Mouse (Mus musculus) testis, postnatal 10 days (tissue): ENCODE results near the gene Vps4b.
"Not testable (repeated sequence)": the region's sequence is repeated elsewhere in the genome, so short reads cannot be mapped to it uniquely, and the experiment has no call there.

Experiments
- DNase-seq: peaks from one replicate; pipeline ENCODE4 v3.0.0; 2021; ENCODE audit warnings: low spot score

Vps4b gene

GRCm38 (mm10) chr1:106752013-106752412 lies 44.5 kb downstream of the Vps4b start:
- DNase-seq: no peak

- DNase-seq: no peak
Observed at GRCm38 (mm10) chr1:106750656-106751055, 45.9 kb downstream of the Vps4b start.

GRCm38 (mm10) chr1:106748555-106749315 lies 47.8 kb downstream of the Vps4b start:
- DNase-seq: no peak

- no peak for DNase-seq
Observed at GRCm38 (mm10) chr1:106742980-106743379, 53.5 kb downstream of the Vps4b start.

- DNase-seq: no peak
Observed at GRCm38 (mm10) chr1:106740735-106741134, 55.8 kb downstream of the Vps4b start.

GRCm38 (mm10) chr1:106739810-106740209 lies 56.7 kb downstream of the Vps4b start:
- DNase-seq: no peak

- DNase-seq: no peak
Observed at GRCm38 (mm10) chr1:106738092-106738491, 58.4 kb downstream of the Vps4b start.

- no peak for DNase-seq
Observed at GRCm38 (mm10) chr1:106736211-106736610, 60.3 kb downstream of the Vps4b start.

- DNase-seq: no peak
Observed at GRCm38 (mm10) chr1:106735586-106735985, 60.9 kb downstream of the Vps4b start.

- no peak for DNase-seq
Observed at GRCm38 (mm10) chr1:106722061-106722460, 74.5 kb downstream of the Vps4b start.

- DNase-seq: not testable (repeated sequence)
Observed at GRCm38 (mm10) chr1:106717736-106718135, 78.8 kb downstream of the Vps4b start.

GRCm38 (mm10) chr1:106717071-106717601 lies 79.4 kb downstream of the Vps4b start:
- peak; percentile 89 for DNase-seq

GRCm38 (mm10) chr1:106716141-106716540 lies 80.4 kb downstream of the Vps4b start:
- no peak for DNase-seq

- no peak for DNase-seq
Observed at GRCm38 (mm10) chr1:106715111-106716083, 81.1 kb downstream of the Vps4b start.

GRCm38 (mm10) chr1:106714530-106714981 lies 82.0 kb downstream of the Vps4b start:
- DNase-seq: peak; percentile 52
